Mouse (Mus musculus) midbrain, embryonic 15.5 days (tissue): Measurements from ENCODE around the gene Pole. TPM values are rescaled to one million over a fixed set of nuclear protein-coding genes. Genes with fewer than 3 reads are reported as not detected.
A peak's percentile ranks its signal among the peaks of the same experiment; 100 is the strongest.

Source experiments
- ATAC-seq: fragments of 200-750 bp; cut with Nextera tagmentation; replicated peaks from 2 replicates; pipeline ENCODE4 v1.8.0; 2017; ENCODE audit warnings: moderate TSS enrichment
- H3K27ac ChIP-seq: fragments of 300-500 bp; sonication (generic); 2 replicates; pipeline ENCODE4 v1.5.1; 2015; ENCODE audit warnings: mild to moderate bottlenecking, inconsistent platforms
- H3K27me3 ChIP-seq: fragments of 300-500 bp; sonication (generic); replicated peaks from 2 replicates; pipeline ENCODE4 v1.6.1; 2015; ENCODE audit warnings: inconsistent platforms
- H3K36me3 ChIP-seq: fragments of 300-500 bp; sonication (generic); replicated peaks from 2 replicates; pipeline ENCODE4 v1.6.1; 2015; ENCODE audit warnings: inconsistent platforms
- H3K4me1 ChIP-seq: fragments of 300-500 bp; sonication (generic); 2 replicates; pipeline ENCODE4 v1.6.1; 2015; ENCODE audit warnings: inconsistent platforms
- H3K4me2 ChIP-seq: fragments of 300-500 bp; sonication (generic); 2 replicates; pipeline ENCODE4 v1.6.1; 2015; ENCODE audit warnings: inconsistent platforms, mild to moderate bottlenecking, moderate library complexity
- H3K4me3 ChIP-seq: fragments of 300-500 bp; sonication (generic); 2 replicates; pipeline ENCODE4 v1.5.1; 2015; ENCODE audit warnings: mild to moderate bottlenecking, inconsistent platforms
- H3K9ac ChIP-seq: fragments of 300-500 bp; sonication (generic); 2 replicates; pipeline ENCODE4 v1.6.1; 2015; ENCODE audit warnings: mild to moderate bottlenecking, inconsistent platforms
- H3K9me3 ChIP-seq: fragments of 300-500 bp; sonication (generic); 2 replicates; pipeline ENCODE4 v1.6.1; 2016; ENCODE audit warnings: inconsistent platforms
- WGBS: fragments of 180-500 bp; shearing (Covaris S2); methylation state at CpG from one replicate; pipeline ENCODE4 v1.1.7; 2015; ENCODE audit warnings: mixed read lengths; 5-methylcytosine and 5-hydroxymethylcytosine counted together
- polyA plus RNA-seq: library from polyadenylated mRNA; unstranded; fragments of >200 nt; fragmentation: Nextera tagmentation; extraction: Ambion mirVana; gene quantifications from 2 replicates; pipeline ENCODE4 v1.2.1, GENCODE M21; 2015

The Pole gene
- polyA plus RNA-seq, 1 experiment from 2014 or later, result 7.5 TPM

GRCm38 (mm10) chr5:110286446-110287083, 459 bp downstream of the Pole start:
- 3% methylated on average over 29 of the region's 31 CpGs for WGBS
- Histone ChIP-seq H3K27ac (no peak overlapping the region), H3K4me2 (peak overlapping the region; percentile 97), H3K4me3 (peak overlapping the region; percentile 78), H3K9me3 (no peaks in the 10 kb centered on the region), H3K4me1 (peaks cover 11% of the 10 kb centered on the region), H3K36me3 (0 out of 2 replicates have a peak, but pooled peaks cover 2% of the 10 kb centered on the region), H3K9ac (peak overlapping the region; percentile 71), H3K27me3 (peaks cover 15% of the 10 kb centered on the region)
- 0 out of 2 replicates have a peak, but pooled peaks have one; percentile 1 for ATAC-seq

- Histone ChIP-seq H3K4me1 (peaks cover 11% of the 10 kb centered on the region), H3K9ac (no peak overlapping the region), H3K27ac (no peak overlapping the region), H3K4me3 (peak overlapping the region; percentile 78; the same call in 1 of the 2 replicates), H3K36me3 (0 out of 2 replicates have a peak, but pooled peaks cover 4% of the 10 kb centered on the region), H3K4me2 (peak overlapping the region; percentile 97; the same call in 1 of the 2 replicates), H3K27me3 (peaks cover 15% of the 10 kb centered on the region), H3K9me3 (no peaks in the 10 kb centered on the region)
- 74% methylated on average over 2 of the region's 2 CpGs for WGBS
- no peak for ATAC-seq
Observed at GRCm38 (mm10) chr5:110287084-110287475, 974 bp downstream of the Pole start.

GRCm38 (mm10) chr5:110291649-110292048, 5.5 kb downstream of the Pole start:
- Histone ChIP-seq H3K36me3 (0 out of 2 replicates have a peak, but pooled peaks cover 4% of the 10 kb centered on the region), H3K27ac (no peak overlapping the region), H3K27me3 (no peaks in the 10 kb centered on the region), H3K9me3 (no peaks in the 10 kb centered on the region), H3K9ac (no peak overlapping the region), H3K4me2 (no peak overlapping the region), H3K4me1 (peaks cover under 1% of the 10 kb centered on the region), H3K4me3 (no peak overlapping the region)
- 100% methylated on average over 1 of the region's 1 CpGs for WGBS
- ATAC-seq, result no peak

- no peak overlapping the region for H3K27ac ChIP-seq
- no peaks in the 10 kb centered on the region for H3K27me3 ChIP-seq
- H3K36me3 ChIP-seq, result 0 out of 2 replicates have a peak, but pooled peaks cover 6% of the 10 kb centered on the region
- H3K9me3 ChIP-seq, result no peaks in the 10 kb centered on the region
- no peak overlapping the region for H3K9ac ChIP-seq
- no peak for ATAC-seq
- 97% methylated on average over 1 of the region's 1 CpGs for WGBS
- no peak overlapping the region for H3K4me2 ChIP-seq
- no peak overlapping the region for H3K4me3 ChIP-seq
- H3K4me1 ChIP-seq, result no peaks in the 10 kb centered on the region
Observed at GRCm38 (mm10) chr5:110296637-110297036, 10.5 kb downstream of the Pole start.

- Histone ChIP-seq H3K4me2 (no peak overlapping the region), H3K4me3 (no peak overlapping the region), H3K27me3 (no peaks in the 10 kb centered on the region), H3K4me1 (no peaks in the 10 kb centered on the region), H3K9me3 (no peaks in the 10 kb centered on the region), H3K36me3 (0 out of 2 replicates have a peak, but pooled peaks cover 4% of the 10 kb centered on the region), H3K27ac (no peak overlapping the region), H3K9ac (no peak overlapping the region)
- 90% methylated on average over 2 of the region's 2 CpGs for WGBS
- no peak for ATAC-seq
Observed at GRCm38 (mm10) chr5:110300591-110300990, 14.5 kb downstream of the Pole start.

GRCm38 (mm10) chr5:110308861-110309260, 22.8 kb downstream of the Pole start:
- WGBS, result 96% methylated on average over 7 of the region's 7 CpGs
- Histone ChIP-seq H3K27ac (no peak overlapping the region), H3K4me3 (no peak overlapping the region), H3K9me3 (no peaks in the 10 kb centered on the region), H3K4me1 (no peaks in the 10 kb centered on the region), H3K27me3 (no peaks in the 10 kb centered on the region), H3K36me3 (no peaks in the 10 kb centered on the region), H3K9ac (no peak overlapping the region), H3K4me2 (no peak overlapping the region)
- no peak for ATAC-seq

GRCm38 (mm10) chr5:110313127-110313526, 27.0 kb downstream of the Pole start:
- ATAC-seq, result no peak
- H3K9me3 ChIP-seq, result no peaks in the 10 kb centered on the region
- no peak overlapping the region for H3K4me2 ChIP-seq
- WGBS, result 91% methylated on average over 3 of the region's 3 CpGs
- no peaks in the 10 kb centered on the region for H3K27me3 ChIP-seq
- no peaks in the 10 kb centered on the region for H3K36me3 ChIP-seq
- H3K4me1 ChIP-seq, result no peaks in the 10 kb centered on the region
- no peak overlapping the region for H3K27ac ChIP-seq
- no peak overlapping the region for H3K9ac ChIP-seq
- H3K4me3 ChIP-seq, result no peak overlapping the region

- Histone ChIP-seq H3K4me1 (no peaks in the 10 kb centered on the region), H3K9ac (no peak overlapping the region), H3K27ac (no peak overlapping the region), H3K27me3 (no peaks in the 10 kb centered on the region), H3K36me3 (peaks cover 7% of the 10 kb centered on the region), H3K4me2 (no peak overlapping the region), H3K4me3 (no peak overlapping the region), H3K9me3 (no peaks in the 10 kb centered on the region)
- 90% methylated on average over 3 of the region's 3 CpGs for WGBS
- ATAC-seq, result no peak
Observed at GRCm38 (mm10) chr5:110330508-110330907, 44.4 kb downstream of the Pole start.

GRCm38 (mm10) chr5:110338792-110339191, 52.7 kb downstream of the Pole start:
- no peak overlapping the region for H3K27ac ChIP-seq
- H3K4me2 ChIP-seq, result no peak overlapping the region
- peaks cover 11% of the 10 kb centered on the region for H3K27me3 ChIP-seq
- no peak overlapping the region for H3K4me3 ChIP-seq
- H3K36me3 ChIP-seq, result no peaks in the 10 kb centered on the region
- H3K9me3 ChIP-seq, result no peaks in the 10 kb centered on the region
- WGBS, result 94% methylated on average over 2 of the region's 2 CpGs
- no peak for ATAC-seq
- no peak overlapping the region for H3K9ac ChIP-seq
- peaks cover 13% of the 10 kb centered on the region for H3K4me1 ChIP-seq

- ATAC-seq, result peak; percentile 79
Observed at GRCm38 (mm10) chr5:110342648-110343284, 56.7 kb downstream of the Pole start, which contains the start of gene P2rx2. Gene P2rx2 (minus strand): TSS chr5:110343212.

GRCm38 (mm10) chr5:110344524-110344923, 58.4 kb downstream of the Pole start, which contains the start of gene Lrcol1:
Gene Lrcol1 (plus strand): TSS chr5:110344730.
- Histone ChIP-seq H3K36me3 (no peaks in the 10 kb centered on the region), H3K9me3 (no peaks in the 10 kb centered on the region), H3K27me3 (peaks cover 11% of the 10 kb centered on the region), H3K4me3 (no peak within 1 kb of the TSS), H3K4me1 (peaks cover 13% of the 10 kb centered on the region), H3K9ac (no peak within 1 kb of the TSS), H3K27ac (no peak within 1 kb of the TSS), H3K4me2 (peak within 1 kb of the TSS; percentile 94; the same call in 1 of the 2 replicates)
- no peak for ATAC-seq
- WGBS, result 82% methylated on average over 4 of the region's 4 CpGs

More at GRCm38 (mm10) chr5:110342648-110343284, 56.7 kb downstream of the Pole start, which contains the start of gene P2rx2:
- Histone ChIP-seq H3K4me3 (peak within 1 kb of the TSS; percentile 50), H3K4me2 (peak within 1 kb of the TSS; percentile 94), H3K27ac (no peak within 1 kb of the TSS), H3K27me3 (peaks cover 11% of the 10 kb centered on the region), H3K9me3 (no peaks in the 10 kb centered on the region), H3K9ac (peak within 1 kb of the TSS; percentile 51), H3K36me3 (no peaks in the 10 kb centered on the region), H3K4me1 (peaks cover 13% of the 10 kb centered on the region)
- 2% methylated on average over 43 of the region's 43 CpGs for WGBS

GRCm38 (mm10) chr5:110345553-110345952, 59.4 kb downstream of the Pole start:
- ATAC-seq, result no peak
- WGBS, result 90% methylated on average over 4 of the region's 4 CpGs
- peaks cover 11% of the 10 kb centered on the region for H3K27me3 ChIP-seq
- no peaks in the 10 kb centered on the region for H3K9me3 ChIP-seq
- no peak overlapping the region for H3K4me2 ChIP-seq
- H3K36me3 ChIP-seq, result no peaks in the 10 kb centered on the region
- no peak overlapping the region for H3K27ac ChIP-seq
- H3K4me1 ChIP-seq, result peaks cover 13% of the 10 kb centered on the region
- no peak overlapping the region for H3K9ac ChIP-seq
- no peak overlapping the region for H3K4me3 ChIP-seq
